Mouse (Mus musculus) myocyte (in vitro differentiated cells): ENCODE measurements around the gene Klk10.

Source experiments
- CEBPB ChIP-seq: IDR thresholded peaks from 2 replicates; pipeline ENCODE4 v1.6.1; 2011; ENCODE audit warnings: mild to moderate bottlenecking, moderate library complexity; ENCODE audit not compliant: poor library complexity, insufficient read depth, severe bottlenecking
- E2F4 ChIP-seq: IDR thresholded peaks from one replicate; pipeline ENCODE4 v1.6.1; 2011; ENCODE audit warnings: mild to moderate bottlenecking, control low read depth, moderate library complexity; ENCODE audit not compliant: insufficient read depth
- MAX ChIP-seq: IDR thresholded peaks from one replicate; pipeline ENCODE4 v1.6.1; 2011; ENCODE audit warnings: low read depth, mild to moderate bottlenecking, control low read depth
- MYOD1 ChIP-seq, 3 experiments: IDR thresholded peaks; one replicate each; pipeline ENCODE4 v1.6.1; 2011; ENCODE audit warnings: control low read depth in 2 of 3, low read depth in 2 of 3, mild to moderate bottlenecking in 2 of 3, moderate library complexity in 1 of 3; ENCODE audit not compliant: insufficient read length in 2 of 3, control insufficient read depth in 1 of 3
- POLR2A ChIP-seq: IDR thresholded peaks from one replicate; pipeline ENCODE4 v1.6.1; 2011; ENCODE audit warnings: low read depth, mild to moderate bottlenecking, control low read depth, moderate library complexity; ENCODE audit not compliant: insufficient read length
- POLR2AphosphoS2 ChIP-seq: IDR thresholded peaks from one replicate; pipeline ENCODE4 v1.6.1; 2011; ENCODE audit warnings: low read depth, control low read depth; ENCODE audit not compliant: insufficient read length
- REST ChIP-seq: IDR thresholded peaks from one replicate; pipeline ENCODE4 v1.6.1; 2011; ENCODE audit warnings: mild to moderate bottlenecking, control low read depth, moderate library complexity; ENCODE audit not compliant: insufficient read depth, insufficient read length
- SRF ChIP-seq: IDR thresholded peaks from one replicate; pipeline ENCODE4 v1.6.1; 2011; ENCODE audit warnings: low read depth; ENCODE audit not compliant: control insufficient read depth, insufficient read length
- TCF12 ChIP-seq: IDR thresholded peaks from one replicate; pipeline ENCODE4 v1.6.1; 2011; ENCODE audit warnings: mild to moderate bottlenecking, control low read depth; ENCODE audit not compliant: poor library complexity, insufficient read depth, severe bottlenecking
- USF1 ChIP-seq: IDR thresholded peaks from one replicate; pipeline ENCODE4 v1.6.1; 2011; ENCODE audit warnings: low read depth, mild to moderate bottlenecking, control low read depth, moderate library complexity

DNA sequence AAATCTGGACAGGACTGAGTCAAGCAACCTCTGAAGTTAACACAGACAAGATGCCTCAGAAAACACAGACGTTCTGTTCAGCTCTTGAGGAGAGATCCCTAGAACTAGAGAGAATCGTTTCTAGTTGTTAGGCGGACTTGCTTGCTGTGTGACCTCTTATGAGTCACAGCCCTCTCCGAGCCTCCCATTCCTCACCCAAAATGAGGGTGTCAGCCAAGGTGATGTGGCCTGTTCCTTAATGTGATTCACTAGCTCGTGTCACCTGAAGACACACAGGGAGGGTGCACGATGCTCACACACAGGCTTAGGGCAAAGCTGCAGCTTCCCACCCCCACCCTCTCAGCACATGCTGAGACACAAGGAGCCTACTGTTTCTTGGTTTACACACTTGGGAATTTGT lies 594 bp upstream of the Klk10 start:
- no peak for TF ChIP-seq POLR2AphosphoS2
- TF ChIP-seq POLR2A, result no peak
- no peak for TF ChIP-seq MYOD1 (IDR thresholded peaks at IDR 0.05; ENCODE audit: control insufficient read depth in 1 of 3, insufficient read length in 2 of 3, low read depth in 2 of 3)
- no peak for TF ChIP-seq SRF
- no peak for TF ChIP-seq CEBPB
- TF ChIP-seq MAX, result no peak
- TF ChIP-seq E2F4, result no peak
- TF ChIP-seq TCF12, result no peak
- no peak for TF ChIP-seq REST
- no peak for TF ChIP-seq USF1
